Mouse (Mus musculus) left cerebral cortex, postnatal 4 days (tissue): ENCODE results near the gene Cdc42se2. TPM values are rescaled to one million over a fixed set of nuclear protein-coding genes. Genes with fewer than 3 reads are reported as not detected.

Source experiments
- DNase-seq: peaks from one replicate; pipeline ENCODE4 v3.0.0-alpha.2; 2022
- intact Hi-C: fragments of 180-260 bp; cut with DNase I; formaldehyde crosslinking; loops from one replicate; pipeline ENCODE4 v1.15.1; 2025
- total RNA-seq, 2 experiments: library from RNA; stranded (reverse); gene quantifications; 2 replicates each; pipeline ENCODE4 v1.2.3; 2021

The Cdc42se2 gene
- total RNA-seq, 2 experiments from 2014 or later, result 104 to 107 TPM

DNA sequence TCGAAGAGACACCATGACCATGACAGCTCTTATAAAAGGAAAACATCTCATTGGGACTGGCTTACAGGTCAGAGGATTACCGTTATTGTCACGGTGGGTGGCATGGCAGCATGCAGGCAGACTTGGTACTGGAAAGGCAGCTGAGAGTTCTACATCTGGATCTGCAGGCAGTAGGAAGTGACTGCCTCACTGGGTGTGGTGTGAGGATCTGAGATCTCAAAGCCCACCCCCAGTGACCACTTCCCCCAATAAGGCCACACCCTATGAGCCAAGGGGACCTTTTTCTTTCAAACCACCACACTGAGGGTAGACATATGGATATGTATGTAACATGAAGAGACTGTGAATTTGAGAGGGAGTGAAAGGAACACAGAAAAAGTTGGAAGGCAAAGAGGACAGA, 7.2 kb upstream of the Cdc42se2 start:
- intact Hi-C loops, result no loop called here
- DNase-seq, result no peak

- no peak for DNase-seq
- intact Hi-C loops, result no loop called here
These were observed 5.7 kb upstream of the Cdc42se2 start for GRCm38 (mm10) chr11:54793173-54793572.

- no peak for DNase-seq
- intact Hi-C loops, result no loop called here
These were observed 4.0 kb upstream of the Cdc42se2 start for GRCm38 (mm10) chr11:54791458-54791857.

DNA sequence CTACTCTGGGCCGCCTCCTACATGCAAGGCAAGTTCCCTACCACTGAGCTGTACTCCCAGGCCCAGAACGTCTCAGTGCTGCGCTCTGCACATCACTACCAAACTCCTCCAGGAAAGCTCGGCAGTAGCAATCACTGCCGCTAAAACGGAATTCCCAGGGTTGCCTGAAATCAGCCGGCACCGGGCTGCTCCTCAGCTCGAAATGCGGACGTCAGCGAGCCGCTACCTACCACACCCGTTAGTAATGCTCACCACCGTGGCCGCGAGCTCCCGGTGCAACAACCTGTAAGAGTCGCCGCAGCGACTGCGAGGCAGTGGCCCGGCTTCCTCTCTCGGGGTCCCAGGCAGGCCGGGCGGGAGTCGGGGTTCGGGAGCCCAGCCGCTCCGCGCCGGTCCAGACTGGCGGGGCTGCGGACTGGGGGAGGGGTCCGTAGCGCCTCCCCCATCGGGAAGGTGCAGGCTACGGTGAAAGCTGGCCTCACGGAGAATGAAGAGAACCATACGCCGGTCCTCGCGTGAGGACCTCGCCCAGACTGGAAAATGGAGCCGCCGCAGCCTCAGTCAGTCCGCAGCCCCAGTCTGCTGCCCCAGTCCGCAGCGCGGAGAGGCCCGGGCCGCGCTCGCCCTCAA, 502 bp downstream of the Cdc42se2 start:
- DNase-seq, result no peak
- intact Hi-C loops, result loop anchor here (5.0 kb wide), 1 partner anchor 75 kb away; the partner anchor contains the start of gene Lyrm7

DNA sequence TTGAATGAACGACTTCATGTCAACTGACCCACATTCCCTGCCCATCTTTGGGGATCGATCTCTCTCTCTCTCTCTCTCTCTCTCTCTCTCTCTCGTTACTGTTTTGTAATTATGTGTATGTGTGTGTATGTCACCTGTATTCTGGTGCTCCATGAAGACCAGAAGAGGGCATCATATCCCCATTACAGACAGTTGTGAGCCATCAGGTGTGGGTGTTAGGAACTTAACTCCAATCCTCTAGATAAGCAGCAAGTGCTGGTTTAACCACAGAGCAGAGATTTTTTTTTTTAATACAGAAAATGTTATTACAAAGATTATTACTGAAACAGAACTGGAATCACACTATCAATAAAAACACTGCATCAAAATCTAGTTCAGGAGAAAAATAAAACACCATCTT, 1.9 kb downstream of the Cdc42se2 start:
- DNase-seq, result no peak
- intact Hi-C loops, result loop anchor here (5.0 kb wide), 1 partner anchor 77 kb away; the partner anchor contains the start of gene Lyrm7

DNA sequence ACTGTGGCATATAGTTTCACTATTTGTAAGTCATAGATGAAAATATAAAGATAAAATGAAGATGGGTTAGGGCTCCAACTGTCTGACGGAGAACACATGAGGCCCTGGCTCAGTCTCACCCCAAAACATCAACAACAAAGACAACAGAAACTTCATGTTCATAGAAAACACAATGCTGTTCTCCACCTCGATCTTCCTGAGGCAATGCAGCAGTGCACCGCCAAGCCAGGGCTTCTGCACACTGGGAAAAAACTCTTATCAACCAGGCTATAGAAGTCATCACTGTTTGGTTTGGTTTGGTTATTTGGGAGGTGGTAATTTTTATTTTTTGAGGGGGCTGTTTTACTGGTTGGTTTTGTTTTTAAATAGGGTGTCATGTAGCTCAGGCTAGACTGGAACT, 3.0 kb downstream of the Cdc42se2 start:
- no peak for DNase-seq
- intact Hi-C loops, result no loop called here

DNA sequence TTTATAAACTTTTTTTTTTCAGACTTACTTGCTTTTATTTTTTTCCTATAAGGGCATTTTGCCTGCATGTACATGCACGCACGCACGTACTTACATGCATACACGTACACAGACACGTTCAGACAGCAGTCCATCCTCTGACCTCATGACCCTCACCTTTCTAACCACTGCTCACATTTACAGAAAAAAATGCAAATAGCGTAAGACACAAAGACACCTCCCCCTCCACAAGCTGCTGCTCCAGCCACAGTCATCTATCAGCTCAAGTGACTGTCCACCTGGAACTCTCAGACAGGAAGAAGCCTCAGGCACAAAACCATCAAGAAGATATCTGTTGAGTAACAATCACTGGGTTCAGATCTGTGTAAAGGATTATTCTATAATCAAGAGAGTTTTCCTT, 5.2 kb downstream of the Cdc42se2 start:
- no peak for DNase-seq
- intact Hi-C loops, result no loop called here

- intact Hi-C loops, result no loop called here
- no peak for DNase-seq
These were observed 7.5 kb downstream of the Cdc42se2 start for GRCm38 (mm10) chr11:54779946-54780345.

- no peak for DNase-seq
These were observed 9.2 kb downstream of the Cdc42se2 start for GRCm38 (mm10) chr11:54778131-54778844.

DNA sequence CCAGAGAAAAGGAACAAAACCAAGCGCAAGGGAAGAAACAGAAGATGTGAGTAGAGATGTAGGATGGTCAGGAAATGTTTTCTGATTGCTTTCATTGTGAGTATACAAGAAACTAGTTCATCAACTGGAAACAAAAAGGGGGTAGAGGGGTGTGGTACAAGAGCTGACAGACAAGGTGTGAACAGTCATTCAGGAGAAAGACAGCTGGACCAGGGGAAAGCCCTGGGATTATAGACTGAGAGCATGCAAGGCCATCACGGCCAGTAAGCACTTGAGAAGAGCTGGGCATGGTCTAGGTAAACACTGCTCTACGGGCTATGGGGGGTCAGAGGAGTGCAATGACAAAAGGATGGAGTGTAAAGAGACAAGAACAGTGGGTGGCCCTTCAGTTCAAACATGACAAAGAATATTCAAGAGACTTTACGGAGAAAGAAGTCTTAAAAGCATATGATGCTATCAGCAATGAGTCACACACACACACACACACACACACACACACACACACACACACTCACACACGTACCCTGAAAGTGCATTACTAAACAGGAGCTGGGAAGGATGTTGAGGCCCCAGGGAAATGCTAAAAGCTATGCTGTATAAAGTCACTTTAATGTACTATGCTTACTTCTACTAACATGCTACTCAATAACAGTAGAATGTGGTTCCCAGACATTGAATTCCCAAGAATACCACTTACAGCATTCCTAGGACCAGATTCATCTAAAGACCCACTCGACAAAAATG, 9.9 kb downstream of the Cdc42se2 start:
- intact Hi-C loops, result no loop called here

More at GRCm38 (mm10) chr11:54778131-54778844, 9.2 kb downstream of the Cdc42se2 start:
- intact Hi-C loops, result no loop called here

GRCm38 (mm10) chr11:54776735-54777333, 10.6 kb downstream of the Cdc42se2 start:
- intact Hi-C loops, result no loop called here
- no peak for DNase-seq

More for the DNA sequence above, 9.9 kb downstream of the Cdc42se2 start:
- no peak for DNase-seq

DNA sequence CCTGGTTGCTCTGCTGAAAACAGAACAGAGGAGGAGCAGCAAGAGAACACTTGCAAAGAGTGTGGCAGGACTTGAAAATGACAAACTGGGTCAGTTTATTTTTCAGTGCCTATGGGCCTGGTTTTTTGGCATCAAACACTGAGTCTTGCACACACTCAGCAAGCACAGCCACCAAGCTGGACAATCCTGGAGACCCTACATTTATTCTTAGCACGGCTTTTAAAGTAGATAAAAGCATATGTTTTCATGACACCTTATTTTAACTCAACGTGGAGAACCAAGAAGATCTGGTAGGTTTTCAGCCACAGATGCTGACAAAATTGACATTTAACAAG, 11.1 kb downstream of the Cdc42se2 start:
- intact Hi-C loops, result no loop called here
- DNase-seq, result no peak

GRCm38 (mm10) chr11:54775628-54776366, 11.7 kb downstream of the Cdc42se2 start:
- no peak for DNase-seq
- intact Hi-C loops, result no loop called here

- intact Hi-C loops, result no loop called here
- no peak for DNase-seq
These were observed 13.0 kb downstream of the Cdc42se2 start for GRCm38 (mm10) chr11:54774282-54775078.

DNA sequence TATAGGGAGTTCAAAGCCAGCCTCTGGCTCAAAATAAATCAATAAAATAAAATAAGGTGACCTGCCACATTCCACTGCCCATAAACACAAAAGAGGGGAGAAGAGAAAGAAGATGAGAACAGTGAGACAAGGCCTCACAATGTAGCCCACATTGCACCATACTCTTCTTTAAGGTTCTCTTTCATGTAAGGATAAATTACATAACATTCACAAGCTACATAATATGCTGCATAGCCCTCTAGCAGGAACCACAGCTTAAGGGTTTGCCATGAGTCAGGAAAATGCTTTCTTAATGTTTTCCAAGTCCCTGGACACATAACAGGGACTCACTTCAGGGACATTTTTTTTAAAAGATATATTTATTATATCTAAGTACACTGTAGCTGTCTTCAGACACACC, 15.9 kb downstream of the Cdc42se2 start:
- intact Hi-C loops, result no loop called here
- no peak for DNase-seq

DNA sequence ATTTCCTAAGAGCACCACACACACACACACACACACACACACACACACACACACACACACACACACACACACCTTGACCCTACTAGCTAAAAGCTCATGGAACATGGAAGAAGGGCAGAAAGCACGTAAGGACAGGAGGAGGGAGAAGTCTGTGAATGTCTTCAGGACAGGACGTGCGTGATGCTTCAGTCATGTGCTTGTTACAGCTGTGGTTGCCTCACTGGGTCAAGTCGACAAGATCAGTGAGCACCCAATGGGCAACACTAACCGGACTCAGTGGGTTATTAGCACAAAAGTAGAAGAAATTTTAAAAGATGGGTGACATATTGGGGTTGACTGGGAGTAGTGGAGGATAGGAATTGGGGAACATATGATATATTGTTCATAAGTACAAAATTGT, 17.6 kb downstream of the Cdc42se2 start:
- no peak for DNase-seq
- intact Hi-C loops, result no loop called here

- no peak for DNase-seq
- intact Hi-C loops, result no loop called here
These were observed 19.3 kb downstream of the Cdc42se2 start for GRCm38 (mm10) chr11:54768116-54768690.

DNA sequence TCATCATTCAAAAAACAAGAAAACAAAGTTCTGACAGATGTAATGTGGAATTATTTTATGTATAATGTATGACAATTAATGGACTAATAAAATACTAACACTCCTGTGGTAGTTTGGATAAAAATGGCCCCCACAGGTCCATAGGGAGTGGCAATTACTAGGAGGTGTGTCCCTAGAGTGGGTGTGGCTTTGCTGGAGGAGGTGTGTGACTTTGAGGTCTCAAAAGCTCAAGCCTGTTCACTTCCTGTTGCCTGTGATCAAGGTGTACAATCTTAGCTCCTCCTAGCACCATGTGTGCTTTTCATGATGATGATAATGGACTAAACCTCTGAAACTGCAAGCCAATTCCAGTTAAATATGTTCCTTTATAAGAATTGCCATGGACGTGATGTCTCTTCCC, 22.7 kb downstream of the Cdc42se2 start:
- intact Hi-C loops, result no loop called here
- DNase-seq, result no peak

GRCm38 (mm10) chr11:54764026-54764425, 23.4 kb downstream of the Cdc42se2 start:
- intact Hi-C loops, result no loop called here
- no peak for DNase-seq

- DNase-seq, result no peak
- intact Hi-C loops, result no loop called here
These were observed 24.7 kb downstream of the Cdc42se2 start for GRCm38 (mm10) chr11:54762735-54763134.
